ENCODE assay signal across 10 mouse cellular contexts in the genomic region with DNA sequence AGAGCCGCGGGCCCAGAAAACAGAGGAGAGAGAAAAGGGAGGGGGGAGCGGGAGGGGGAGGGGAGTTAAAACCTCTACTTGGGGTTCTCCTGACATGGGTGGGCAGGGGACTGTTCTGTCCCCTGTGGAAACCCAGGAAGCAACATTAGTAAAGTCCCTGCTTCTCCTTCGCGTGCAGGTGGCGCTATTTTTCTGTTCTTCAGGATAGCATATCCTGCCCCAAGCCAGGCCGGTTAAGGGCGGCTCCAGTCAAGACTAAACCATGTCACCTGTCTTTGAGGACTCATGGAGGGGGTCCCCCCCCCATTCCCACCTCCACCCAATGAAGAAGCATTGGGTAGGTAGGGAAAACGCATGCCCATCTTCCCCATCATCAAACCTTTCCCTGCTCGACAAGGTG.
DNase-seq lines count a peak whose midpoint lies in the region; ATAC-seq and TF ChIP-seq lines count a peak whose summit lies in the region.
"Had no signal": no experiment of that assay in that cellular context is flagged by ENCODE, and none has a peak within 500 bp of the region (broad histone marks: within the 10 kb centered on the region; RNA-seq: fewer than 3 reads in every experiment).

No protein-coding gene starts in this region.

- no peaks in the 10 kb centered on the region for H3K9me3 ChIP-seq in heart, embryonic 12.5 days (replicated peaks)
- H3K9me3 ChIP-seq in liver, postnatal 0 days (ENCODE audit: low read length): no peaks in the 10 kb centered on the region
- no peaks in the 10 kb centered on the region for H3K9me3 ChIP-seq in liver, embryonic 12.5 days (replicated peaks)
- no peaks in the 10 kb centered on the region for H3K9me3 ChIP-seq in limb, embryonic 11.5 days (ENCODE audit: control insufficient read depth, low read length)
- H3K9me3 ChIP-seq: forebrain, embryonic 13.5 days; neural tube, embryonic 12.5 days had no signal

- no peak for ATAC-seq in heart, embryonic 12.5 days (ENCODE audit: insufficient number of reproducible peaks, low FRiP score)
- no peak for ATAC-seq in liver, postnatal 0 days
- no peak for ATAC-seq in liver, embryonic 12.5 days
- no peak for ATAC-seq in limb, embryonic 11.5 days (ENCODE audit: insufficient number of reproducible peaks, low FRiP score, low TSS enrichment, low read depth)
- ATAC-seq: forebrain, embryonic 13.5 days had no signal

- no peak overlapping the region for H3K4me3 ChIP-seq in heart, embryonic 12.5 days
- no peak overlapping the region for H3K4me3 ChIP-seq in liver, postnatal 0 days (ENCODE audit: low read depth, low read length)
- H3K4me3 ChIP-seq in liver, embryonic 12.5 days: no peak overlapping the region
- no peak overlapping the region for H3K4me3 ChIP-seq in limb, embryonic 11.5 days (ENCODE audit: low read depth, low read length)
- H3K4me3 ChIP-seq: forebrain, embryonic 13.5 days; neural tube, embryonic 12.5 days had no signal

- peak overlapping the region; percentile 50 for H3K4me2 ChIP-seq in heart, embryonic 12.5 days
- no peak overlapping the region for H3K4me2 ChIP-seq in liver, postnatal 0 days (ENCODE audit: low read depth, low read length)
- H3K4me2 ChIP-seq in liver, embryonic 12.5 days: no peak overlapping the region
- H3K4me2 ChIP-seq in limb, embryonic 11.5 days (ENCODE audit: low read depth, severe bottlenecking): peak overlapping the region; percentile 10; the same call in 1 of the 2 replicates
- H3K4me2 ChIP-seq: forebrain, embryonic 13.5 days; neural tube, embryonic 12.5 days had no signal

- H3K27ac ChIP-seq in heart, embryonic 12.5 days (ENCODE audit: poor library complexity, severe bottlenecking): no peak overlapping the region
- H3K27ac ChIP-seq in liver, postnatal 0 days (ENCODE audit: low read depth): no peak overlapping the region
- no peak overlapping the region for H3K27ac ChIP-seq in liver, embryonic 12.5 days
- H3K27ac ChIP-seq in limb, embryonic 11.5 days (replicated peaks; ENCODE audit: low read depth, low read length): no peak overlapping the region
- H3K27ac ChIP-seq: forebrain, embryonic 13.5 days; neural tube, embryonic 12.5 days had no signal

- H3K9ac ChIP-seq in heart, embryonic 12.5 days: no peak overlapping the region
- no peak overlapping the region for H3K9ac ChIP-seq in liver, postnatal 0 days (replicated peaks)
- H3K9ac ChIP-seq in liver, embryonic 12.5 days: no peak overlapping the region
- H3K9ac ChIP-seq in limb, embryonic 11.5 days (ENCODE audit: low read length): no peak overlapping the region
- H3K9ac ChIP-seq: forebrain, embryonic 13.5 days; neural tube, embryonic 12.5 days had no signal

- 29% methylated on average over 10 of the region's 10 CpGs for WGBS in heart, embryonic 12.5 days
- 40% methylated on average over 9 of the region's 10 CpGs for WGBS in liver, postnatal 0 days (ENCODE audit: insufficient replicate concordance)
- WGBS in liver, embryonic 12.5 days (ENCODE audit: insufficient replicate concordance): 33% methylated on average over 10 of the region's 10 CpGs
- WGBS in limb, embryonic 11.5 days: 48% methylated on average over 10 of the region's 10 CpGs

- no peak for DNase-seq in heart, adult 8-10 months (ENCODE audit: low spot score)
- no peak for DNase-seq in liver, postnatal 0 days
- peak; percentile 26 for DNase-seq in ZHBTc4 (ENCODE audit: low read depth, low spot score)
- peak; percentile 41 for DNase-seq in limb, embryonic 11.5 days (ENCODE audit: low spot score)
- no peak for DNase-seq in urinary bladder, adult 18-20 months (ENCODE audit: low spot score in 2 of 2)
- no peak for DNase-seq in layer of hippocampus, postnatal 14 days (ENCODE audit: low spot score in 2 of 2)

- peak; percentile 47 for TF ChIP-seq CTCF in liver, postnatal 0 days (IDR thresholded peaks at IDR 0.05; ENCODE audit: low read depth)

- H3K27me3 ChIP-seq in heart, embryonic 12.5 days (replicated peaks): peaks cover 21% of the 10 kb centered on the region
- H3K27me3 ChIP-seq in liver, postnatal 0 days (ENCODE audit: insufficient read depth, low read length): 0 out of 2 replicates have a peak, but pooled peaks cover 2% of the 10 kb centered on the region
- H3K27me3 ChIP-seq in liver, embryonic 12.5 days (replicated peaks): peaks cover 20% of the 10 kb centered on the region
- no peaks in the 10 kb centered on the region for H3K27me3 ChIP-seq in limb, embryonic 11.5 days (ENCODE audit: control insufficient read depth, insufficient read depth, low read length)
- H3K27me3 ChIP-seq: neural tube, embryonic 12.5 days had no signal

- peaks cover 20% of the 10 kb centered on the region for H3K4me1 ChIP-seq in heart, embryonic 12.5 days (replicated peaks)
- no peaks in the 10 kb centered on the region for H3K4me1 ChIP-seq in liver, postnatal 0 days (ENCODE audit: insufficient read depth)
- H3K4me1 ChIP-seq in liver, embryonic 12.5 days: no peaks in the 10 kb centered on the region
- 0 out of 2 replicates have a peak, but pooled peaks cover 2% of the 10 kb centered on the region for H3K4me1 ChIP-seq in limb, embryonic 11.5 days (ENCODE audit: control insufficient read depth, insufficient read depth, low read length)
- H3K4me1 ChIP-seq: forebrain, embryonic 13.5 days; neural tube, embryonic 12.5 days had no signal

- no peak for TF ChIP-seq EP300 in liver, postnatal 0 days (IDR thresholded peaks at IDR 0.05; ENCODE audit: low read depth)

- no peaks in the 10 kb centered on the region for H3K36me3 ChIP-seq in heart, embryonic 12.5 days
- no peaks in the 10 kb centered on the region for H3K36me3 ChIP-seq in liver, postnatal 0 days (replicated peaks; ENCODE audit: insufficient read depth, low read length)
- H3K36me3 ChIP-seq in liver, embryonic 12.5 days: no peaks in the 10 kb centered on the region
- H3K36me3 ChIP-seq in limb, embryonic 11.5 days (ENCODE audit: control insufficient read depth, insufficient read depth, low read length): no peaks in the 10 kb centered on the region
- H3K36me3 ChIP-seq: neural tube, embryonic 12.5 days had no signal

Comparison
In these comparisons a context has a peak if more than half of its experiments do, and no peak if none do; other contexts are left out.
1. H3K4me2 ChIP-seq: peak in heart, embryonic 12.5 days (single experiment) and limb, embryonic 11.5 days (single experiment); none in liver, postnatal 0 days (single experiment) and liver, embryonic 12.5 days (single experiment).
2. DNase-seq: peak in ZHBTc4 (single experiment) and limb, embryonic 11.5 days (single experiment); none in heart, adult 8-10 months (single experiment), liver, postnatal 0 days (single experiment), urinary bladder, adult 18-20 months (0 of 2) and layer of hippocampus, postnatal 14 days (0 of 2).